Mouse (Mus musculus) limb, embryonic 14.5 days (tissue): ENCODE data around the gene Birc5. TPM values are rescaled to one million over a fixed set of nuclear protein-coding genes. Genes with fewer than 3 reads are reported as not detected.

Experiments used
- ATAC-seq: fragments of 200-750 bp; cut with Nextera tagmentation; 2 replicates; pipeline ENCODE4 v1.8.0; 2017; ENCODE audit warnings: low read depth, moderate number of reproducible peaks, moderate TSS enrichment; ENCODE audit not compliant: low FRiP score
- DNase-seq: peaks from one replicate; pipeline ENCODE4 v3.0.0-alpha.2; 2015; ENCODE audit warnings: low spot score
- H3K27ac ChIP-seq: fragments of 300-500 bp; sonication (generic); replicated peaks from 2 replicates; pipeline ENCODE4 v1.5.1; 2014; ENCODE audit warnings: low read depth, mild to moderate bottlenecking, low read length, moderate library complexity, mixed read lengths
- H3K27me3 ChIP-seq: fragments of 300-500 bp; sonication (generic); 2 replicates; pipeline ENCODE4 v1.6.1; 2014; ENCODE audit warnings: low read length, mixed read lengths; ENCODE audit not compliant: control insufficient read depth, insufficient read depth
- H3K36me3 ChIP-seq: fragments of 300-500 bp; sonication (generic); 2 replicates; pipeline ENCODE4 v1.6.1; 2014; ENCODE audit warnings: mild to moderate bottlenecking, low read length, moderate library complexity, mixed read lengths; ENCODE audit not compliant: control insufficient read depth, insufficient read depth
- H3K4me1 ChIP-seq: fragments of 300-500 bp; sonication (generic); 2 replicates; pipeline ENCODE4 v1.6.1; 2014; ENCODE audit warnings: antibody characterized with exemption, low read length, mixed read lengths; ENCODE audit not compliant: control insufficient read depth, insufficient read depth
- H3K4me2 ChIP-seq: fragments of 300-500 bp; sonication (generic); replicated peaks from 2 replicates; pipeline ENCODE4 v1.6.1; 2014; ENCODE audit warnings: low read depth, mild to moderate bottlenecking, low read length, moderate library complexity; ENCODE audit not compliant: severe bottlenecking
- H3K4me3 ChIP-seq: fragments of 300-500 bp; sonication (generic); replicated peaks from 2 replicates; pipeline ENCODE4 v1.5.1; 2014; ENCODE audit warnings: low read length
- H3K9ac ChIP-seq: fragments of 300-500 bp; sonication (generic); 2 replicates; pipeline ENCODE4 v1.6.1; 2014; ENCODE audit warnings: mild to moderate bottlenecking, low read depth, low read length, moderate library complexity; ENCODE audit not compliant: severe bottlenecking
- H3K9me3 ChIP-seq: fragments of 300-500 bp; sonication (generic); 2 replicates; pipeline ENCODE4 v1.6.1; 2016; ENCODE audit warnings: low read length; ENCODE audit not compliant: control insufficient read depth
- POLR2A ChIP-seq: fragments of 200-500 bp; IDR thresholded peaks from 2 replicates; pipeline ENCODE4 v1.8.0; 2012; ENCODE audit warnings: inconsistent platforms, mild to moderate bottlenecking, moderate library complexity, borderline replicate concordance; ENCODE audit not compliant: insufficient read depth, insufficient read length; ENCODE audit errors: extremely low read depth
- WGBS: fragments of 180-500 bp; shearing (Covaris S2); extraction: QIAGEN DNeasy Blood & Tissue Kit; methylation state at CpG from one replicate; pipeline ENCODE4 v1.1.7; 2014; 5-methylcytosine and 5-hydroxymethylcytosine counted together
- polyA plus RNA-seq, 2 experiments: library from polyadenylated mRNA; depleted of rRNA in 1 of 2; stranded (reverse) in 1 of 2; unstranded in 1 of 2; fragments of >200 nt; fragmentation: Nextera tagmentation in 1 of 2; extraction: Ambion mirVana in 1 of 2; gene quantifications; 2 replicates each; pipeline versions ENCODE4 v1.2.1 to v1.2.3; 2012 to 2014

The Birc5 gene
- polyA plus RNA-seq, 2 experiments, result 138 to 267 TPM

GRCm38 (mm10) chr11:117890519-117891282 is 41.6 kb downstream of the Birc5 start:
- peak; percentile 11; the same call in 1 of the 2 replicates for ATAC-seq
- 18% methylated on average over 13 of the region's 13 CpGs for WGBS
- Histone ChIP-seq H3K27me3 (peaks cover 7% of the 10 kb centered on the region; the same call in 1 of the 2 replicates), H3K4me3 (peak overlapping the region; percentile 29), H3K4me1 (peaks cover 33% of the 10 kb centered on the region), H3K9me3 (no peaks in the 10 kb centered on the region), H3K4me2 (peak overlapping the region; percentile 29; the same call in 1 of the 2 replicates), H3K9ac (no peak overlapping the region), H3K27ac (peak overlapping the region; percentile 38; the same call in 1 of the 2 replicates), H3K36me3 (no peaks in the 10 kb centered on the region)
- no peak for DNase-seq
- TF ChIP-seq POLR2A, result no peak

- peaks cover 7% of the 10 kb centered on the region; the same call in 1 of the 2 replicates for H3K27me3 ChIP-seq
- WGBS, result 91% methylated on average over 19 of the region's 19 CpGs
- no peak overlapping the region for H3K9ac ChIP-seq
- no peak for DNase-seq
- no peak for TF ChIP-seq POLR2A
- H3K4me1 ChIP-seq, result peaks cover 33% of the 10 kb centered on the region
- H3K4me2 ChIP-seq, result no peak overlapping the region
- no peak for ATAC-seq
- no peak overlapping the region for H3K27ac ChIP-seq
- H3K9me3 ChIP-seq, result no peaks in the 10 kb centered on the region
- no peaks in the 10 kb centered on the region for H3K36me3 ChIP-seq
- no peak overlapping the region for H3K4me3 ChIP-seq
These were observed 42.6 kb downstream of the Birc5 start for GRCm38 (mm10) chr11:117891581-117892175.

- no peaks in the 10 kb centered on the region for H3K9me3 ChIP-seq
- H3K4me2 ChIP-seq, result no peak overlapping the region
- no peak overlapping the region for H3K27ac ChIP-seq
- H3K36me3 ChIP-seq, result no peaks in the 10 kb centered on the region
- no peak for DNase-seq
- H3K9ac ChIP-seq, result no peak overlapping the region
- no peak for TF ChIP-seq POLR2A
- H3K4me3 ChIP-seq, result no peak overlapping the region
- WGBS, result 39% methylated on average over 6 of the region's 6 CpGs
- ATAC-seq, result no peak
- H3K27me3 ChIP-seq, result peaks cover 7% of the 10 kb centered on the region; the same call in 1 of the 2 replicates
- H3K4me1 ChIP-seq, result peaks cover 33% of the 10 kb centered on the region
These were observed 43.1 kb downstream of the Birc5 start for GRCm38 (mm10) chr11:117892199-117892598.

GRCm38 (mm10) chr11:117894676-117895075 is 45.6 kb downstream of the Birc5 start:
- Histone ChIP-seq H3K9ac (no peak overlapping the region), H3K4me3 (no peak overlapping the region), H3K36me3 (no peaks in the 10 kb centered on the region), H3K9me3 (no peaks in the 10 kb centered on the region), H3K4me2 (no peak overlapping the region), H3K27ac (no peak overlapping the region), H3K4me1 (peaks cover 17% of the 10 kb centered on the region), H3K27me3 (no peaks in the 10 kb centered on the region)
- no peak for DNase-seq
- no peak for ATAC-seq
- TF ChIP-seq POLR2A, result no peak
- 56% methylated on average over 10 of the region's 10 CpGs for WGBS

- no peak overlapping the region for H3K9ac ChIP-seq
- no peak for ATAC-seq
- no peak overlapping the region for H3K27ac ChIP-seq
- no peaks in the 10 kb centered on the region for H3K9me3 ChIP-seq
- 30% methylated on average over 2 of the region's 2 CpGs for WGBS
- no peaks in the 10 kb centered on the region for H3K27me3 ChIP-seq
- H3K36me3 ChIP-seq, result no peaks in the 10 kb centered on the region
- H3K4me1 ChIP-seq, result 0 out of 2 replicates have a peak, but pooled peaks cover under 1% of the 10 kb centered on the region
- TF ChIP-seq POLR2A, result no peak
- H3K4me3 ChIP-seq, result no peak overlapping the region
- no peak for DNase-seq
- no peak overlapping the region for H3K4me2 ChIP-seq
These were observed 47.5 kb downstream of the Birc5 start for GRCm38 (mm10) chr11:117896533-117896932.
